Mouse (Mus musculus) spleen, postnatal 14 days (tissue): ENCODE measurements around the gene Tmem9.

ENCODE experiments used
- DNase-seq, 2 experiments: peaks; one replicate each; pipeline ENCODE4 v3.0.0; 2021 to 2022; ENCODE audit warnings: low spot score in 2 of 2

Tmem9 gene

DNA sequence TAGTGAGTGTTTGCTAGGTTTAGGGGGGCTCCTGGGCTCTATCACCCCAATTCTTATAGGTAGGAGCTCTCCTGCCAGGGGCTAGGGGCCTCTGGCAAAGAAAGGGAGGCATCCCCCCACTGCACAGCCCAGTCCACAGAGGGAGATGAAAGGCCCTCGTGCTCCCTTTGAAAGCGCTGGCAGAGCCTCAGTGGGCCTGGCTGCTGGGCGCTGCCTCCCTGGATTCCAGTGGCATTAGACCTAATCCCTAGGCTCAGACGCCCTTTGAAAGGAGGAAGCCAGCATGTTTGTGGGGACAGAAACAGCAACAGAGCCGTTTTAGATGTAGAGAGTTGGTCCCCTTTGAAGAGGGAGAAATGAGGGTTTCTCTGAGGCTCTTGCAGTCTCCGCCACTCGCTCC lies 22.3 kb downstream of the Tmem9 start:
- no peak for DNase-seq

DNA sequence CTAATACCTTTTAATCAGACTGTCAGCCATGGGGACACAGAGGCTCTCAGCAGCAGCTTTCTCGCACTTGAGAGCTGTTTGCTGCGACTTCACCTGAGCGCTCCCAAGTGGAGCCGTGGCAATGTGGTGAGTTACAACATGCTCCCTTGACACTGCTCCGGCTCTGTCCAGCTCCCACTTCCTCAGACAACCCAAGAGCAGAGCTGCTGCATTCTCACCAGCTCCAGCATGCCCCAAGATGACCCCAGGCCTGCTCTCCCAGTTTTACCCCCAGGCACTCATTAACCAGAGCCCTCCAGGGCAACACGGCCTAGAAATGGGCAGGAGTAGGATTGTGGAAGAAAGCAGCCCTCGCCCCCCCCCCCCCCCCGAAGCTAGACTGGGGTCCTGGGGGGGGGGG lies 23.7 kb downstream of the Tmem9 start:
- DNase-seq: no peak

DNA sequence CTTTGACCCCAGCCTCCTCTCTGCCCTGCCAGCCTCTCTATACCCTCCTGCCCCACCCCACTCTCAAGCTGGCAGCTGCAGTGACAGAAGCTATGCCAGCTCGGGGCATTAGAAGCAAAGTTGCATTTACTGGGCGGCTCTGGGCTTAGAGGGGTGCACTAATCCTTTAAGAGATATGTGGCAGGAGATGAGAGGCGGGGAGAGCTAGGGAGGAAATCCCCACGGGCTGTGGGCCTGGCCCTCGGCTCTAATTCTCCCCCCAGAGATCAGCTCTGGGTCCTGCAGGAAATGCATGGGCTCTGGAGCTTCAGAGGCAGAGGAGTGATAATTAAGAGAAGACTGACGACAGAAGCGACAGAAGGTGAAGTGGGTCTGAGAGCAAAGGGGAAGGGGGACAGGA lies 25.0 kb downstream of the Tmem9 start:
- DNase-seq: no peak

DNA sequence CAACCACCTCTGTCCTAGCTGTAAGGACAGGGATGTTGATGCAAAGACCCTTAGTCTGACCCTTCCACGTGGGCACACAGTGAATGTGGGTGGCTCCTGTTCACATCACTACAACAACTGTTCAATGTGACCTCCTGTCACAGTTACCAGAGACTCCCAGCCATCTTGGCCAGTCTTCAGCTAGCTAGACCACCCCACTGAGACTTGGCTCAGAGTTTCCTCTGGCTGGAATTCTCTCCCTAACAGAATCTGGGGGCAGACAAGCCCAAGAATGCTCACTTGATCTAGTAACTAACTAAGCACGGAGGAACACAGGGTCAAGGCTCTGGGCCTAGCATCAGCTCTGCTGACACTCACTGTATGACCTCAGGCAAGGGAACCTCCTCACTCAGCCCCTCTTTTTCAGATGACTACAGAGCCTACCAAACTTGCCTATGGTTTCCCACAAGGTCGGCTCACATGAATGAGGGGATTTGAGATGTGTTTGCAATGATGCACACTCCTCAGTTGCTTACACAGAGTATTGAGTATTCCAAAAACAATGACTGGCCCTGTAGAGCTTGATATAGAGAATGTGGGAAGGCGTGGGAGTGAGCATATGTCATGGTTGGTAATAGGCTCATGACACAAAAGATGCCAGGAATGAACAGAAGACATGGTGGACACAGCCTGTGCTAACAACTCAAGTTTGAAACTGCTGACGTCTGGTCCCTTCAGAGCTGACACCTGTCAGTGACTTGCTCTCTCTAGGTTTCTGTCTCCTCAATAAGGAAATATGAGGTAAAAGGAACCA lies 31.0 kb downstream of the Tmem9 start:
- DNase-seq: no peak

DNA sequence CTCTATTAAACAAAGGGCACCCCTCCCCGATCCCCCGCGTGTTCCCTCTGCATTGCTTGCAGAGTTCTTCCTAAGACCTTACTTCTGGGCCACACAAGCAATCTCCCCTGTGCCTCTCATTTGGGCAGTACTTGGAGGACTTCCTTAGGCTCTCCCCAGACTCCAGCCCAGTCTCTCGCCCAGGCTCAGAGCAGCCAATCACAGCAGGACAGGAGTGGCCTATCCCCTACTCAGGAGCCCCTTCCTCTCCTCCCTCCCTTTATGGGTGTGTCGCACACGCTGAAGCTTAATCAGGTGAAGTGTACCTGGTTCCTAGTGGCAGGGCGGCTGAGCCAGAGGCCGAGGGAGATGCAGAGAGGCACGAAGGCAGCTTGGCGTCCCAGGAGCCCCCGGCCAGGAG lies 32.5 kb downstream of the Tmem9 start:
- DNase-seq: no peak

DNA sequence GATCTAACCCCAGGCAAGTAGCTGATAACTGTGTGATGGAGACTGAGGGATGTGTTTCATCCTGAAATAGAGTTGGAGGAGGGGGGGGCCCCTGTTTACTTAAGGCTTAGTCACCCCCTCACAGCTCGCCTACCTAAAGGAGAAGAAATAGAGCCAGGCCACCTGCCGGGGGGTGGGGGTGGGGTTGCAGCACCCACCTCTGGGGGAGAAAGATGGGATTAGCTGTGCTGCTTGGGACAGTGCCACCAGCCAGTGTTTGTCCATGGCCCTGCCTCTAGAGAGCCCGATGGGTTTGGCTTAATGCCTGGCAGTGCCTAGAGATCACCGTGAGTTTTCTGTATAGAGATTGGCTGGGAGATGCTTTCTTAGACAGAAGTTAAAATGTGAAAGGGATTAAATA lies 32.9 kb downstream of the Tmem9 start:
- no peak for DNase-seq

DNA sequence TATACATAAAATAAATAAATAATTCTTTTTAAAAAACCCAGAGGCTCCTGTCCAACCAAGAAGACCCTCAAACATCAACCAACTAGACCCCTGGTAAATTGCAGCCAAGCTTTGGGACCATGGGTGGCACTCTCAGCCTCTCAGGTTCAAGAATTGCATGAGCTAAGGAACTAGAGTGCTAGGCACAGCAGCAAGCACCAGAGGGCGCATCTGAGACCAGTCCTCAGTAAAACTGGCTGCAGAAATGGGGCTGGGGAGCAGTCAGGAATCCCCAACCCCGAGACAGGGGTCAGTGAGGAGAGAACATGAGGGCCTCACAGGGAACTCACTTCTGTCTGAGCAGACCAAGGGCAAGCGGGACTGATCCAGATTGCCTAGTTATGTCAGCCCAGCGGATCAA lies 37.8 kb downstream of the Tmem9 start:
- peak; percentile 19 to 44 for DNase-seq

DNA sequence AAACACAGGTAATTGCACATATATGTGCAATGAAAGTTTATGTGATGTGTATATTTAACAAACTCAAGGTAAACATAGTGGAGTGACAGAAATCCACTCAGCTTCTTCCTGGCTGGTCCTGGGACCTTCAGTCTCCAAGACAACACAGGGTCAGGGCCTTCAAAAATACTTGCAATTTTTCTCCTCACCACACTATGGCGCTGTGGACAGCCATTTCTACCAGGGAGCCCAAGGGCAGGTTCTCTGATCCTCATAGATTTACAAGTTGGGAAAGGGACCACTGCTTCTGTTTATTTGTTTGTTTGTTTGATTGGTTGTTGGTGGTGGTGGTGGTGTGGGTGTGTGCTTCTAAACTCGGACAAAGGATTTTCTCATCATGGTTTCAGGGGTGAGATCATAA lies 39.5 kb downstream of the Tmem9 start:
- DNase-seq: no peak

DNA sequence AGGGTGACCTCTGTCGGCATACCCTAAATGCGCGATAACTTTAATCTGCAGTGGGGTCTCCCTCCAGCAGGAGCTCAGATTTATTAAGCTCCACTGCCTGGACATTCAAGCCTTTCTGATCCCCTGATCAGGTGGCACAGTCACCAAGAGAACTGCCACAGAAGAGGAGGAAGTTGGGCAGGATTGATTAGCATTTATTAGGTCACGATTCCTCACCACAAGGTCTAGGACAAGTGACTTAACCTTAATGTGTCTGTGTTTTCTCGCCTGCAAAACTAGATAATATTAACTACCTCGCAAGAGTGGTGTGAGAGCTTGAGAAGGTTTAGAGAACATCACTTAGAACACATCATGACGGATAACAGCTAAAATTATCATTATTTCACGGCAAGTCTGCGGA lies 39.9 kb downstream of the Tmem9 start:
- DNase-seq: no peak

DNA sequence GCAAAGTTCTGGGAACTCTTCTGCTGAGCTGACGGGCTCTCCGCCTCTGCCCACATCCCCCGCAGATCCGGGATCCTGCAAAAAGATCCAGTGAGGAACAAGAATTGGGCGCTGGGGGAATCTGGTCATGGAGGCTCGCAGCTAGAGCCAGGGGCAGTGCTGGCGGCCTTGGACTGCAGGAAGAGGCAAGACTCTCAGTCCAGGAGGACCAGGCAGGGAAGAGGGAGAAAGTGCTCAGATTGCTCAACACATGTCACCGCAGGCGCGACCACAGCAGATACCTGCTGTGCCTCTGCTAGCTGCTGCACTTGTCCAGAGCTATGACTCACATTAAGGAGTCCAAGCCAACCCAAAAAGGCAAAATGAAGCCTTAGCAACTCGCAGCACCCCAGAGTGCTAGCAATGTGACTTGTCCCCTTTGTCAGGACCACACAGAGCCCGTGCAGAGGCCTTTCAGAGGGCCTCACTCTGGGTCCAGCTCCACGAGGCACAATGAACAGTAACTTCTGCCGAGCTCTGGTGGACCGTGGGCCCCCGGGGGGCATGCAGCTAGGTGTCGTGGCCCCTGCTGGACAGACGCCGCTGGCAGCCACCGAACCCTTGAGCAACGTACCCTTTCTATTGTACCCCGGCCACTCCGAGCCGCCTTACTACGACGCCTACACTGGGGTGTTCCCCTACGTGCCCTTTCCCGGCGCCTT lies 42.5 kb downstream of the Tmem9 start, which contains the start of gene Ascl5:
Ascl5 (plus strand) TSS at position 493 of the 701 bp plus-strand sequence.
- DNase-seq: no peak

DNA sequence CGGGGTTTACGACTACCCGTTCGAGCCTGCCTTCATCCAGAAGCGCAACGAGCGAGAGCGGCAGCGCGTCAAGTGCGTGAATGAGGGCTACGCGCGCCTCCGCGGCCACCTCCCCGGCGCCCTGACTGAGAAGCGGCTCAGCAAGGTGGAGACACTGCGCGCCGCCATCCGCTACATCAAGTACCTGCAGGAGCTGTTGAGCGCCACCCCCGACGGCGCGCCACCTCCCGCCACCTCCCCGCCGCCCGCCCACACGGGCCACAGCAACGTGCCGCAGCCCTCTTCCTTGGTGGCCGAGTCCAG lies 43.0 kb downstream of the Tmem9 start:
- no peak for DNase-seq

DNA sequence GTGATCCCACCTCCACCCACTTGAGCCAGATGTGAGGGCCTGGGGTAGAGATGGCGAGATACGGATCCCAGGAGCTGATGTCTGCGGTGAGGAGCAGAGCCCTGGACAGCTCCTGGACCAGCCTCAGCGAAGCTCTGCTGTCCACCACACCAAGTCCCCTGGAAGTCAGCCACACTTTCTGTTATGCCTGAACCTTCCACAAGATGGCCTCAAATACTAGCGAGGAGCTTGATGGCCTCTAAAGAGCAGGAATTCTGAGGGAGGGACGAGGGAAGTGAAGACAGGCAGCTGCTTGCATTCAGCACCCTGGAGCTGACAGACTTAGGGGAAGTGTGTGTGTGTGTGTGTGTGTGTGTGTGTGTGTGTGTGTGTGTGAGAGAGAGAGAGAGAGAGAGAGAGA lies 43.5 kb downstream of the Tmem9 start:
- DNase-seq: no peak

DNA sequence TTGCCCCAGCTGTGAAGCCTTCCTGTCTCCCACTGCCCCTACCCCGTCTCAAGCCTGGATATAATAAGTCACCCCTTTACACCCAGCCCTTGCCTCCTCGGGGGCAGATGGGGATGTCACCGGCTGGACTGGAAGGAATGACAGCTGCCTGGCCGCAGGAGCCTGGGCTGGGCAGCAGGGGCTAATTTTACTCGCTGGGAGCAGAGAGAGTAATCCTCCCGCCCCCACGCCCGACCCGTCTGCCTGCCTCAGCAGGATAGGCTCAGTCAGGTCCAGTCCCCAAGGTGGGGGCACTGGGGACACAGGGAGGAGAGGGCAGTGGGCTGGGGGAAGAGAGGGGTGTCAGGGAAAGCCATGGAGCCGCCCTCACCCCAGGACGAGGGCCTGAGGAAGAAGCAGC lies 44.6 kb downstream of the Tmem9 start, which contains the start of gene Cacna1s:
Cacna1s (plus strand) TSS at position 204 of the 400 bp plus-strand sequence.
- no peak for DNase-seq

DNA sequence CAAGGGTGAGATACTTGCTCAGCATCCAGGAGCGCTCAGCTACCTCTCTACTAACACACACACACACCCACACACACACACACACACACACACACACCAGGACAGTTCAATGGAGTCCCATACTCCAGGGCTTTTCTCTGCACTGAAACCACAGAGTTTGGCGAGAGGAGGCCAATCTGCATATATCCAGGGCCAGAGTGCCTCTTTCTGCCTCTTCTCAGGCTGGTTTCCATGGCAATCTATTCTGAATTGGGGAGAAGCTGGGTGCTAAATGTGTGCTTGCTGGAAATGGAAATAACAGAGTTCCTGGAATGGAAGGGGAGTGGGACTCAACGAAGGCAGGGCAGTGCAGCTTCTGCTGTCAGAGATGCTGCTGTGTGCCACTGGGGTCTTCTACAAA lies 47.8 kb downstream of the Tmem9 start:
- DNase-seq: no peak

DNA sequence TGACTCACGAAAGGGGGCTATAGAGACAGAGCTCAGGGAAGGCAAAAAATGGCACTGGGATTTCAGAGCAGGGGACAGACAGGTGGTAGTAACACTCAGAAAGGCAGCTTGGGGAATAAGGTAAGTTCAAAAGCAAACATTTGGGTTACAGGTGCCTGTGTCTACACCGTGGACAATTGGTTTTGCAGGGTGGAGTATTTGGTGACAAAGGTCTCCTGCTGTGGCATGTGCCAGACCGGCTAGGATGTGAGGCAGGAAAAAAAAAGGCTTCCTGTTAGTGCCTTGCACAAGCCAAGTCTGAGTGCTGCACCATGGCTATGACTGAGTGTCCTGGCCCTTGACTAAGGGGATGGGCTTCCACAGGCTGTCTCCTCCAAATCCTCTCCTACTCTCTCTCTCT lies 50.6 kb downstream of the Tmem9 start:
- no peak for DNase-seq

DNA sequence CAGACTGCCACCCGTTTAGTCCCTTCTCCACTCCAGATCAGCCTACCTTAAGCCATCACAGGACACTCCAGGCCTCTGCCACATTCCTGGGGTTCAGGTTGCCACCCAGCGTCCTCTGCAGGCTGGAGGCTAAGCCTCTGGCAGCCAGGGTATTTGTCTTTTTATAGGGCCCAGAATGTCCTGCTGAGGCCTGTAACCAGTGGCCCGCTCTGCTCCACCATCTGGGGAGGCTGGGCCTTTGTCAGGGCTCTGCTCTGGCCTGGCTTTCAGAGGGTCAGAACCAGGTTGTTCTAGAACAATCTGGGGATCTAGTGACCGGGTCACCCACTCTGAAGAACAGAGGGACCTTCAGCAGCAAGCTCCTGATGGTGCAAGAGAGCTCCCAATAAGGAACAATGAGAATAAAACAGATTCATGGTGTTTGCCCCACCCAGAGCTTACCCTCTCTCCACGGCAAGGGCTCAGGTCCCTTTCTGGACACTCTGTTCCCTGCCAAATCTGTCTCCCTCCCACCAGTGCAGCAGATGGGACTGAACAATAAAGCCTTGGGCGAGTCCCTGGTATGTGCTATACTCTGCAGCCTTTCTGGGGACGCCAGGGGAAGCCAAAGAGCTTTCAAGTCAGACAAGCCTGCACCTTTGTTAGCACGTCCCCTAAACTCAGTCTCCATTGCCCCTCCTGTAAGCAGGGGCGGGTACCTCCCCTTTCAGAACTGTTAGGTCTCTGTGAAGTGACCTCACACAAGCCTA lies 53.3 kb downstream of the Tmem9 start:
- peak; percentile 22 to 47 for DNase-seq

DNA sequence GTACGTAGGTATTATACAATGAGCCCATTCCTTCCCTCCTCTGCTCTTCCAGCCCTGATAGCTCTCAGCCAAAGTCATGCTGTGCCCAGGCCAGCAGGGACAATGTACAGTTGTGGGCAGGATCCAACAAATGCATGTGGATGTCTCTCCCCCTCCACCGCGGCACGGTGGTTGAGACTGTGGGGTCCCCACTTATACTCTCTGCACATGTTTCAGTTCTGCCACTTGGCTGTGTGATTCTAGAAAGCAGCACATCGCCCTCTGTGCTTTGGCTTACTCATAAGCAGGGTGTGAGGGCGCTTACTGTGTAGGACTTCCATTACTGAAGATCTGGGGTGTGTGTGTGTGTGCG lies 53.8 kb downstream of the Tmem9 start:
- DNase-seq: no peak

DNA sequence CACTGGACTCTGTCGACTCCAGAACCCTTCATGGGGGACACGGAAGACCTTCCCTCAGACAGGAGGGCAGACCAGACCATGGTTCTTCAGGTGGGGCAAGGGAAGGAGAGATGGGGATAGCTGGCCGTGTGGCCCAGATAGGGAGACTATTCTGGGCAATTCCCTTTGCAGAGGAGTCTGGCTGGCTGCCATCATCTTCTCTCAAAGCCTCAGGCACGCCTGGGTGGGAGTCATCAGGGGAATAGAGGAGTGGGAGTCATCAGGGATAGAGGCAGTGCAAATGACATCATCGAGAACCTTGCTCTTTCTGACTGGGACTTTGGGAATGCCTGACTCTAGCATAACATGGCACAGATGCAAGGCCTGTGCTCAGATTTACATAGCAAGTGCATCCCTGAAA lies 56.0 kb downstream of the Tmem9 start:
- no peak for DNase-seq

DNA sequence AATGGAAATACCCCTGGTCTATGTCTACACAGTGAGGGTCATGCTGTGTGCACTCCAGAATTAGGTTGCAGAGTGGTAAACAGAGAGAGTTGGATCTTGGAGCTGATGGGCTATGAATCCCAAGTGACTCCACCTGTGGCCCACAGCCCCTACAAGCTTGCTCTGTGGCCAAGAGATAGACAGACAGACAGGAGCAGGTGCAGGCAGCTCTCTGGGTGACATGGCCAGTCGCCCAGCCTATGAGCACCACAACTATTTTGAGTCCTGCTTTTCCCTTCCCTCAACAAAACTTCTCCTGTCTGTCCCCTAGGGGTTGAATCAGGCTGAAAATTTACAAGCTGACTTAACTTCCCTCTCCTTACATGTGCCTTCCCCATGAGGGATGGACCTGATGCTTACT lies 58.7 kb downstream of the Tmem9 start:
- no peak for DNase-seq

DNA sequence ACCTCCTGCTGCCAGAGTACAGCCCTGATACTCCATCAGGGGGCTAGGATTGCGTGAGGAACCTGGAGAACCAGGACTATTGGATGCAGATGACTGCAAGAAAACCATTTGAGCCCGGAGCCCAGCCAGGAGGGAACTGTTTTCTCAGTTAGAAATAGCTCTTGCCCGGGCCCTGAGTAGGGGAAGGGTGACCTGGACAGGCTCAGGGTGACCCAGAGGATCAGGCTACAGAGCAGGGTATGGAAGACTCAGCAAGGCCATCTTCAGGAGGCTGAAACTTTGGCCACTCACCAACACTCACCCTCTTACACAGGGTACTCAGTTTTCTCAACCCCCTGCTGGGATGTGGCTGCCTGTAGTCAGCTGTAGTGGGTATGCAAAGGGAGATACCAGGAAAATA lies 59.6 kb downstream of the Tmem9 start:
- no peak for DNase-seq

DNA sequence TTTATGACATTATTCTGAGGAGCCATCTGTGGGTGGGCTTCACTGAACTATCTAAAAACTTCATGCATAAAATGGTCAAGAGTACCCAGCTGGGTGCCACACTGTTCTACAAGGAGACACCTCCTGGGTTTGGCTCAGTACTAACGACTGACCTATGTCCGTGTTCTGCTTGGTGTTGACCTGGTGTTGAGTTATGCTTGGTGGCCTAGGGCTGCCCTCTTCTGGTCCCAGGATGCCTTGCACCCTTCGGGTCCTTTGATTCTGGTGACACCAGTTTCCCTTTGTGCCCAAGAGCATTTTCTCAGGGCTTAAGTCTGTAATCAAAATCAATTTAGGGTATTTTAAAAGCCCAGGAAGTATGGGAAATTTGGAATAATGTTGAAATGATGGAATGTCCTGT lies 68.1 kb downstream of the Tmem9 start:
- DNase-seq: no peak

DNA sequence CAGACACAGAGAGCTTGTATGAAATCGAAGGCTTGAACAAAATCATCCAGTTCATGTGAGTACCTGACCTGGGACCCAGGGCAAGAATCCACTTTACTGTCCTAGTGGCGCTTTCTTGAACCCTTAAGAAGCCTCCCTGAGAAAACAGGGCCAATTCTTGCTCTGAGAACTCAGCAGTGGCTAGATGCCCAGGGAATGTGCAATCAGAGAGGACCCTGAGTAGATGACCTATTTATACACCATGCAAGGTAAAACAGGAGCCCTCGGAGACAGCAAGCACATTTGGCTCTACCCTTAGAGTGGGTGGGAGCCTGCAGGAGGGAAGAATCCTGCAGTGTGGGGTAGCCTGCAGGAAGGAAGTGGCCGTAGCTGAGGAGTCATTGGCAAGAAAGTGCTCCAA lies 69.7 kb downstream of the Tmem9 start:
- DNase-seq: no peak

DNA sequence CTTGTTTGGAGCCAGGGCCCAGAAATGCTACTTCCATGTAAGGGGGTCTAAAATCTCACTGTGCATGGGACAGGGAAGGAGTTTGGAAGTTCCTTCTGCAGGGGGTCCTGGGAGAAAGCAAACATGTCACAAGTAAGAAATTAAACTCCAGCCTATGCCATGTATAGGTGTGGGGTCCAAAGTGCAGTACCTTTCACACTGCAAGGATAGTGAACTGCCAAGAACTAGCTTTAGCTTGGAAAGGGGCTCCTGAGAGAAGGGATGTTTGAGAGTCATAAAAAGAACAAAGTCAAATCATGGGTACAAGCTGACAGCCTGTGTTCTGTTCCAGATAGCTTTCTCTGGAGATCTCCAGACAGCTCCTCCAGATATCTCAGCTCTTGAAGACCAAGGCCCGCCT lies 73.2 kb downstream of the Tmem9 start:
- DNase-seq: no peak
